Mouse (Mus musculus) forebrain, embryonic 12.5 days (tissue): ENCODE measurements at regions not wholly inside any gene's neighbourhood (a gene's known extent, or its start where the extent isn't known, plus 50 kb on each side); places are given as distances from the start of the nearest gene placed in this dataset.

Source experiments
- ATAC-seq: fragments of 200-750 bp; cut with Nextera tagmentation; 2 replicates; pipeline ENCODE4 v1.8.0; 2017; ENCODE audit warnings: moderate TSS enrichment; ENCODE audit not compliant: low FRiP score
- H3K27ac ChIP-seq: fragments of 300-500 bp; sonication (generic); 2 replicates; pipeline ENCODE4 v1.5.1; 2016; ENCODE audit warnings: mild to moderate bottlenecking
- H3K27me3 ChIP-seq: fragments of 300-500 bp; sonication (generic); 2 replicates; pipeline ENCODE4 v1.6.1; 2016; ENCODE audit warnings: mild to moderate bottlenecking
- H3K36me3 ChIP-seq: fragments of 300-500 bp; sonication (generic); replicated peaks from 2 replicates; pipeline ENCODE4 v1.6.1; 2016; ENCODE audit warnings: mild to moderate bottlenecking
- H3K4me1 ChIP-seq: fragments of 300-500 bp; sonication (generic); 2 replicates; pipeline ENCODE4 v1.6.1; 2016
- H3K4me2 ChIP-seq: fragments of 300-500 bp; sonication (generic); 2 replicates; pipeline ENCODE4 v1.6.1; 2016; ENCODE audit warnings: mild to moderate bottlenecking, moderate library complexity
- H3K4me3 ChIP-seq: fragments of 300-500 bp; sonication (generic); replicated peaks from 2 replicates; pipeline ENCODE4 v1.5.1; 2016; ENCODE audit warnings: mild to moderate bottlenecking
- H3K9ac ChIP-seq: fragments of 300-500 bp; sonication (generic); 2 replicates; pipeline ENCODE4 v1.6.1; 2016; ENCODE audit warnings: mild to moderate bottlenecking
- H3K9me3 ChIP-seq: fragments of 300-500 bp; sonication (generic); 2 replicates; pipeline ENCODE4 v1.6.1; 2016
- WGBS: fragments of 180-500 bp; shearing (Covaris S2); methylation state at CpG from one replicate; pipeline ENCODE4 v1.1.7; 2016; 5-methylcytosine and 5-hydroxymethylcytosine counted together

- no peak overlapping the region for H3K9ac ChIP-seq
- H3K4me2 ChIP-seq, result no peak overlapping the region
- H3K27ac ChIP-seq, result no peak overlapping the region
- no peaks in the 10 kb centered on the region for H3K36me3 ChIP-seq
- 86% methylated on average over 2 of the region's 2 CpGs for WGBS
- H3K27me3 ChIP-seq, result no peaks in the 10 kb centered on the region
- no peak overlapping the region for H3K4me3 ChIP-seq
- ATAC-seq, result no peak
- no peaks in the 10 kb centered on the region for H3K4me1 ChIP-seq
- no peaks in the 10 kb centered on the region for H3K9me3 ChIP-seq
These were observed 801.2 kb upstream of the Adgrl2 start for GRCm38 (mm10) chr3:149791593-149791992.

DNA sequence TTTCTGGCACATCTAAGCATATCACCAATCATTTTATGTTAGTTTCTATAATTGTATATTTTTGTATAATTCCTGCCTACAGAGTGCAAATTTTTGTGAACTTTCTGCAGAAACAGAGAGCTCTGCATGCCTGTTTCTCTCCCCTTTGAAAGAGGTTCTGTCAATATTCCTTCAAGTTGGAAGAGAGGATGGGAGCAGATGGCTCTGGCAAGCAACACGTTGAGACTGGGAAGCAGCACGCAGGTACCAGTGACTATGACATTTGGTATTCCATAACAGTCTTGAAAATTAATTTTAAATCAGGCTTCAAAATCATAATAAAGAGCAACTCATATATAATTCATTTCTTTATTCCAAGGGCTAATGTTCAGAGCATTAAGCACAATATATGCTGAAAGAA lies 795.7 kb upstream of the Adgrl2 start:
- no peak for ATAC-seq

GRCm38 (mm10) chr3:149783903-149784608 lies 793.7 kb upstream of the Adgrl2 start:
- Histone ChIP-seq H3K9me3 (no peaks in the 10 kb centered on the region), H3K27me3 (no peaks in the 10 kb centered on the region), H3K4me3 (no peak overlapping the region), H3K9ac (no peak overlapping the region), H3K36me3 (no peaks in the 10 kb centered on the region), H3K27ac (no peak overlapping the region), H3K4me1 (no peaks in the 10 kb centered on the region), H3K4me2 (no peak overlapping the region)
- WGBS, result 10% methylated on average over 2 of the region's 2 CpGs
- ATAC-seq, result peak; percentile 51; the same call in 1 of the 2 replicates

More for the DNA sequence above, 795.7 kb upstream of the Adgrl2 start:
- Histone ChIP-seq H3K9me3 (no peaks in the 10 kb centered on the region), H3K27ac (no peak overlapping the region), H3K9ac (no peak overlapping the region), H3K4me2 (no peak overlapping the region), H3K36me3 (no peaks in the 10 kb centered on the region), H3K4me3 (no peak overlapping the region), H3K4me1 (no peaks in the 10 kb centered on the region), H3K27me3 (no peaks in the 10 kb centered on the region)
- 90% methylated on average over 2 of the region's 2 CpGs for WGBS

- no peak overlapping the region for H3K9ac ChIP-seq
- H3K27me3 ChIP-seq, result no peaks in the 10 kb centered on the region
- H3K36me3 ChIP-seq, result no peaks in the 10 kb centered on the region
- no peaks in the 10 kb centered on the region for H3K9me3 ChIP-seq
- ATAC-seq, result peak; percentile 36; the same call in 1 of the 2 replicates
- H3K4me3 ChIP-seq, result no peak overlapping the region
- 48% methylated on average over 2 of the region's 2 CpGs for WGBS
- H3K4me1 ChIP-seq, result no peaks in the 10 kb centered on the region
- H3K27ac ChIP-seq, result no peak overlapping the region
- H3K4me2 ChIP-seq, result no peak overlapping the region
These were observed 777.6 kb upstream of the Adgrl2 start for GRCm38 (mm10) chr3:149767847-149768421.

DNA sequence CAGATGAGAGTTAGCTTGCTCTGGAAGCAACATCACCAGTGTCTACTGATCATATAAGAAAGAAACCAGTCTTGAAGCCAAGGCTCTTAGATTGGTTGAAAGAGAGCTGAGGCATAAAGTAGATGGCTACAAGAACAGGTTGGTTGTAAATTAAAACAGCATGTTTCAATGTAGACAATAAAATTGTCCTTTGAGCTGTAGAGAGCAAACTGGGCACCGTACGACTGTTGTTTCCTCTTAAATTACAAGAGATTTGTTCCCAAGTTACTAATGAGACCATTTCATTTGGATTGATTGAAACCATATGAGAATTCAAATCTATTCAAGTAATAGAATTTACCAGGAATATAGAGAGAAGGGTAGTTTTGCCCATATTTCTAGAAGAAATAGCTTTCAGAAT lies 770.9 kb upstream of the Adgrl2 start:
- no peak for ATAC-seq
- WGBS, result 87% methylated on average over 2 of the region's 2 CpGs

GRCm38 (mm10) chr3:149757910-149758592 lies 767.7 kb upstream of the Adgrl2 start:
- no peak overlapping the region for H3K4me2 ChIP-seq
- H3K4me3 ChIP-seq, result no peak overlapping the region
- no peaks in the 10 kb centered on the region for H3K36me3 ChIP-seq
- H3K4me1 ChIP-seq, result no peaks in the 10 kb centered on the region
- no peak overlapping the region for H3K9ac ChIP-seq
- H3K27me3 ChIP-seq, result no peaks in the 10 kb centered on the region
- 78% methylated on average over 6 of the region's 6 CpGs for WGBS
- no peaks in the 10 kb centered on the region; the same call in 1 of the 2 replicates for H3K9me3 ChIP-seq
- ATAC-seq, result no peak
- no peak overlapping the region for H3K27ac ChIP-seq

More for the DNA sequence above, 770.9 kb upstream of the Adgrl2 start:
- Histone ChIP-seq H3K9me3 (no peaks in the 10 kb centered on the region), H3K36me3 (no peaks in the 10 kb centered on the region), H3K9ac (no peak overlapping the region), H3K27ac (no peak overlapping the region), H3K4me1 (no peaks in the 10 kb centered on the region), H3K4me3 (no peak overlapping the region), H3K27me3 (no peaks in the 10 kb centered on the region), H3K4me2 (no peak overlapping the region)

- Histone ChIP-seq H3K9ac (no peak overlapping the region), H3K36me3 (no peaks in the 10 kb centered on the region), H3K9me3 (no peaks in the 10 kb centered on the region), H3K27me3 (no peaks in the 10 kb centered on the region), H3K27ac (no peak overlapping the region), H3K4me3 (no peak overlapping the region), H3K4me2 (no peak overlapping the region), H3K4me1 (peaks cover 3% of the 10 kb centered on the region; the same call in 1 of the 2 replicates)
- ATAC-seq, result no peak
- 69% methylated on average over 3 of the region's 3 CpGs for WGBS
These were observed 745.7 kb upstream of the Adgrl2 start for GRCm38 (mm10) chr3:149736069-149736468.

GRCm38 (mm10) chr3:149726212-149726611 lies 735.9 kb upstream of the Adgrl2 start:
- WGBS, result 81% methylated on average over 4 of the region's 4 CpGs
- Histone ChIP-seq H3K4me2 (no peak overlapping the region), H3K4me1 (0 out of 2 replicates have a peak, but pooled peaks cover 3% of the 10 kb centered on the region), H3K9ac (no peak overlapping the region), H3K27ac (no peak overlapping the region), H3K27me3 (no peaks in the 10 kb centered on the region), H3K36me3 (no peaks in the 10 kb centered on the region), H3K4me3 (no peak overlapping the region), H3K9me3 (no peaks in the 10 kb centered on the region)
- no peak for ATAC-seq

DNA sequence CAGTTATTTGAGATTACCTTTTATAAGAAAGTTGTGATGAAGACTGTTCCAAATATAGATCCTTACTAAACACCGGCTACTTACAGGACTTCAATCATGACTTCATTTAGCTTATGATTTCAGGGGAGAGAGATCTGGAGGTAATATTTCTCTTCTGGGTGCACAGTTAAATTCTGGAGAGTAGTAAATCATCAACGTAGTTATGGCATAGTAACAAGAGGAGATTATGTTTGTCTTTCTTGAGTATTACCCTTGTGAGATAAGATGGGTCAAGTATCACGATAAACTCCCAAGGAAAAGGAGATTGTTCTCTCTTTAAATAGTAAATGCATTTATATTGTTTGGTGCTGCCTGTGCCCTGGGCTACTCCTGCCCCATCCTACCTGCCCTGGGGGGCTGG lies 734.5 kb upstream of the Adgrl2 start:
- Histone ChIP-seq H3K27ac (no peak overlapping the region), H3K4me1 (0 out of 2 replicates have a peak, but pooled peaks cover 8% of the 10 kb centered on the region), H3K36me3 (no peaks in the 10 kb centered on the region), H3K4me2 (no peak overlapping the region), H3K27me3 (no peaks in the 10 kb centered on the region), H3K9me3 (no peaks in the 10 kb centered on the region), H3K4me3 (no peak overlapping the region), H3K9ac (no peak overlapping the region)
- 91% methylated on average over 3 of the region's 3 CpGs for WGBS
- no peak for ATAC-seq

- H3K36me3 ChIP-seq, result no peaks in the 10 kb centered on the region
- no peak overlapping the region for H3K4me2 ChIP-seq
- H3K9ac ChIP-seq, result no peak overlapping the region
- no peak overlapping the region for H3K4me3 ChIP-seq
- H3K9me3 ChIP-seq, result no peaks in the 10 kb centered on the region
- no peak for ATAC-seq
- no peaks in the 10 kb centered on the region for H3K27me3 ChIP-seq
- 0 out of 2 replicates have a peak, but pooled peaks cover 8% of the 10 kb centered on the region for H3K4me1 ChIP-seq
- 90% methylated on average over 4 of the region's 4 CpGs for WGBS
- H3K27ac ChIP-seq, result no peak overlapping the region
These were observed 731.5 kb upstream of the Adgrl2 start for GRCm38 (mm10) chr3:149721832-149722231.

DNA sequence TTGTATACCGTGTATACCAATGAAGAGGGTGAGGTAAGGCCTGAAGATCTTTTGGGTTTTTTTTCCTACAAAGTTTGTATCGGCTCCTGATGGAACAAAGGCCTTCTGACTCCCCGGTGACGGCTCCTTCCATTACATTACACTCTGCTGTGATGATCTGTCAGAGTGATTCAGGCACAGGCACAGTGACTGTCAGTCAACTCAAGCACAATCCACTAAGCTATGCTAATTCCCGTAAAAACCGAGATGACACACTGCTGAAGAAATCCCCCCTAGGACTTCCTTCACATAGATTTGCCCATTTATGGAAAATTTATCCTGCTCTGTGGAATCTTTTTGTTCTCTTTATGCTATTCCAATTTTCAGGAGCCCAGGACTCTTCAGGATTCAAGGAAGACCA lies 730.0 kb upstream of the Adgrl2 start:
- H3K27me3 ChIP-seq, result no peaks in the 10 kb centered on the region
- peak; percentile 67 for ATAC-seq
- H3K27ac ChIP-seq, result no peak overlapping the region
- no peaks in the 10 kb centered on the region for H3K9me3 ChIP-seq
- 25% methylated on average over 6 of the region's 6 CpGs for WGBS
- H3K4me1 ChIP-seq, result 0 out of 2 replicates have a peak, but pooled peaks cover 8% of the 10 kb centered on the region
- no peak overlapping the region for H3K9ac ChIP-seq
- H3K4me3 ChIP-seq, result no peak overlapping the region
- H3K4me2 ChIP-seq, result no peak overlapping the region
- H3K36me3 ChIP-seq, result no peaks in the 10 kb centered on the region

GRCm38 (mm10) chr3:149705724-149706123 lies 715.4 kb upstream of the Adgrl2 start:
- WGBS, result 73% methylated on average over 10 of the region's 10 CpGs
- peak; percentile 55 for ATAC-seq
- H3K27ac ChIP-seq, result no peak overlapping the region
- no peak overlapping the region for H3K4me2 ChIP-seq
- H3K36me3 ChIP-seq, result no peaks in the 10 kb centered on the region
- H3K4me1 ChIP-seq, result no peaks in the 10 kb centered on the region
- H3K27me3 ChIP-seq, result no peaks in the 10 kb centered on the region
- no peak overlapping the region for H3K9ac ChIP-seq
- H3K9me3 ChIP-seq, result no peaks in the 10 kb centered on the region
- no peak overlapping the region for H3K4me3 ChIP-seq
